Mouse (Mus musculus): ENCODE results near the gene Mnx1.

DNA sequence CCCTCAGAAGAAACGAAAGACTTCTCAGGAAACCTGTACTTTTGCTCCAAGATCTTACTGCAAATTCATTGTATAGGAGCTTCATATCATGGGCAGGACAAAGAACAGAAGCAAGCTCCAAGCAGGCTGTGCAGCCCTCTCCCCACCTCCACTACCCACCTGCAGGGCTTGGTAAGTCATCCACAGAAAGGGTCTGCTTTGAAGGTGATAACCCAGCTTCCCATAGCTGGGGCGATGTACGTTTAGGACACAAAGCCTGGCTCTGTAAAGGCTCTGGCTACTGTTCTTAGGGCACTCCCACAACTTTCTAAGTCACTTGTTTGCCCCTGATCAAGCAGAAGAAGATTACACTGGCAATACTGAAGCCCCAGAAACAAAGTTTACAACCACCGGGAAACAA, 5.5 kb upstream of the Mnx1 start:
- TF ChIP-seq POLR2A (IDR thresholded peaks at IDR 0.05; ENCODE audit: insufficient read depth, low read depth, low read length) (no peak), CTCF (IDR thresholded peaks at IDR 0.05) (no peak)
